Mouse (Mus musculus) bone marrow, adult 2 months (tissue): ENCODE measurements around the gene Cpne5.

Experiments
- CTCF ChIP-seq: fragments of 200-500 bp; IDR thresholded peaks from 2 replicates; pipeline ENCODE4 v1.5.1; 2011; ENCODE audit warnings: low read length, control low read depth; ENCODE audit not compliant: control insufficient read depth, insufficient read depth
- POLR2A ChIP-seq: fragments of 200-500 bp; IDR thresholded peaks from 2 replicates; pipeline ENCODE4 v1.6.1; 2011; ENCODE audit warnings: low read depth, mild to moderate bottlenecking, control low read depth, low read length, borderline replicate concordance; ENCODE audit not compliant: control insufficient read depth

- TF ChIP-seq CTCF (no peak), POLR2A (no peak)
Measured at GRCm38 (mm10) chr17:29237267-29237771, 648 bp downstream of the Cpne5 start.
